Mouse (Mus musculus) liver, postnatal 0 days (tissue): ENCODE results near the gene Fam189a2. TPM values are rescaled to one million over a fixed set of nuclear protein-coding genes. Genes with fewer than 3 reads are reported as not detected.

Source experiments
- ATAC-seq: fragments of 200-750 bp; cut with Nextera tagmentation; 2 replicates; pipeline ENCODE4 v1.8.0; 2017; ENCODE audit warnings: mild to moderate bottlenecking, moderate library complexity
- DNase-seq: peaks from one replicate; pipeline ENCODE4 v3.0.0-alpha.2; 2016
- H3K27ac ChIP-seq: fragments of 300-500 bp; sonication (generic); 2 replicates; pipeline ENCODE4 v1.5.1; 2014; ENCODE audit warnings: antibody characterized with exemption, moderate library complexity, mild to moderate bottlenecking, low read depth
- H3K27me3 ChIP-seq: fragments of 300-500 bp; sonication (generic); 2 replicates; pipeline ENCODE4 v1.6.1; 2014; ENCODE audit warnings: low read length, control low read depth, mixed read lengths; ENCODE audit not compliant: insufficient read depth
- H3K36me3 ChIP-seq: fragments of 300-500 bp; sonication (generic); replicated peaks from 2 replicates; pipeline ENCODE4 v1.6.1; 2014; ENCODE audit warnings: mild to moderate bottlenecking, control low read depth, low read length, moderate library complexity, mixed read lengths; ENCODE audit not compliant: insufficient read depth
- H3K4me1 ChIP-seq: fragments of 300-500 bp; sonication (generic); 2 replicates; pipeline ENCODE4 v1.6.1; 2014; ENCODE audit warnings: antibody characterized with exemption, mild to moderate bottlenecking, control low read depth; ENCODE audit not compliant: insufficient read depth
- H3K4me2 ChIP-seq: fragments of 300-500 bp; sonication (generic); 2 replicates; pipeline ENCODE4 v1.6.1; 2014; ENCODE audit warnings: low read depth, mild to moderate bottlenecking, low read length, moderate library complexity, mixed read lengths
- H3K4me3 ChIP-seq: fragments of 300-500 bp; sonication (generic); 2 replicates; pipeline ENCODE4 v1.5.1; 2014; ENCODE audit warnings: low read depth, low read length
- H3K9ac ChIP-seq: fragments of 300-500 bp; sonication (generic); replicated peaks from 2 replicates; pipeline ENCODE4 v1.6.1; 2014; ENCODE audit warnings: mild to moderate bottlenecking, moderate library complexity
- H3K9me3 ChIP-seq: fragments of 300-500 bp; sonication (generic); 2 replicates; pipeline ENCODE4 v1.6.1; 2016; ENCODE audit warnings: mild to moderate bottlenecking, control low read depth, low read length, mixed read lengths
- CTCF ChIP-seq: sonication (generic); IDR thresholded peaks from 2 replicates; pipeline ENCODE4 v1.5.1; 2016; ENCODE audit warnings: antibody characterized with exemption, low read depth
- EP300 ChIP-seq: IDR thresholded peaks from 2 replicates; pipeline ENCODE4 v1.6.1; 2016; ENCODE audit warnings: antibody characterized with exemption, low read depth, mild to moderate bottlenecking
- WGBS: fragments of 180-500 bp; shearing (Covaris S2); extraction: QIAGEN DNeasy Blood & Tissue Kit; methylation state at CpG from one replicate; pipeline ENCODE4 v1.1.7; 2014; ENCODE audit not compliant: insufficient replicate concordance; 5-methylcytosine and 5-hydroxymethylcytosine counted together
- polyA plus RNA-seq: library from polyadenylated mRNA; unstranded; fragments of >200 nt; fragmentation: Nextera tagmentation; extraction: Ambion mirVana; gene quantifications from 2 replicates; pipeline ENCODE4 v1.2.1, GENCODE M21; 2015

Fam189a2 gene
- polyA plus RNA-seq, 1 experiment from 2014 or later, result 0.11 TPM

- no peak overlapping the region for H3K9ac ChIP-seq
- no peak overlapping the region for H3K4me3 ChIP-seq
- TF ChIP-seq EP300 (no peak), CTCF (no peak)
- no peaks in the 10 kb centered on the region for H3K27me3 ChIP-seq
- no peaks in the 10 kb centered on the region for H3K36me3 ChIP-seq
- H3K27ac ChIP-seq, result no peak overlapping the region
- no peak for ATAC-seq
- H3K4me2 ChIP-seq, result no peak overlapping the region
- 64% methylated on average over 17 of the region's 17 CpGs for WGBS
- no peaks in the 10 kb centered on the region for H3K9me3 ChIP-seq
- H3K4me1 ChIP-seq, result no peaks in the 10 kb centered on the region
- DNase-seq, result no peak
Measured at GRCm38 (mm10) chr19:23956299-23956975, 74.4 kb downstream of the Fam189a2 start.

- no peak overlapping the region for H3K4me3 ChIP-seq
- no peak overlapping the region for H3K4me2 ChIP-seq
- 83% methylated on average over 8 of the region's 8 CpGs for WGBS
- TF ChIP-seq EP300 (no peak), CTCF (no peak)
- H3K27ac ChIP-seq, result no peak overlapping the region
- no peaks in the 10 kb centered on the region for H3K4me1 ChIP-seq
- DNase-seq (no peak), ATAC-seq (no peak)
- no peaks in the 10 kb centered on the region for H3K27me3 ChIP-seq
- no peak overlapping the region for H3K9ac ChIP-seq
- H3K9me3 ChIP-seq, result no peaks in the 10 kb centered on the region
- no peaks in the 10 kb centered on the region for H3K36me3 ChIP-seq
Measured at GRCm38 (mm10) chr19:23955461-23955860, 75.4 kb downstream of the Fam189a2 start.

- H3K9ac ChIP-seq, result no peak overlapping the region
- DNase-seq, result no peak
- TF ChIP-seq CTCF (no peak), EP300 (no peak)
- WGBS, result 60% methylated on average over 12 of the region's 12 CpGs
- no peak for ATAC-seq
- H3K9me3 ChIP-seq, result no peaks in the 10 kb centered on the region
- no peak overlapping the region for H3K4me3 ChIP-seq
- H3K36me3 ChIP-seq, result no peaks in the 10 kb centered on the region
- H3K27me3 ChIP-seq, result no peaks in the 10 kb centered on the region
- no peak overlapping the region for H3K4me2 ChIP-seq
- H3K27ac ChIP-seq, result no peak overlapping the region
- no peaks in the 10 kb centered on the region for H3K4me1 ChIP-seq
Measured at GRCm38 (mm10) chr19:23948301-23949000, 82.4 kb downstream of the Fam189a2 start.

GRCm38 (mm10) chr19:23947871-23948270 is 82.9 kb downstream of the Fam189a2 start:
- Histone ChIP-seq H3K27me3 (no peaks in the 10 kb centered on the region), H3K36me3 (no peaks in the 10 kb centered on the region), H3K4me1 (no peaks in the 10 kb centered on the region), H3K4me3 (no peak overlapping the region), H3K9me3 (no peaks in the 10 kb centered on the region), H3K27ac (no peak overlapping the region), H3K9ac (no peak overlapping the region), H3K4me2 (no peak overlapping the region)
- 64% methylated on average over 4 of the region's 4 CpGs for WGBS
- no peak for ATAC-seq
- DNase-seq, result no peak
- TF ChIP-seq EP300 (no peak), CTCF (no peak)

- H3K4me2 ChIP-seq, result no peak overlapping the region
- H3K9ac ChIP-seq, result no peak overlapping the region
- no peak overlapping the region for H3K4me3 ChIP-seq
- TF ChIP-seq EP300 (no peak), CTCF (no peak)
- H3K27me3 ChIP-seq, result no peaks in the 10 kb centered on the region
- H3K36me3 ChIP-seq, result no peaks in the 10 kb centered on the region
- H3K27ac ChIP-seq, result no peak overlapping the region
- 82% methylated on average over 4 of the region's 4 CpGs for WGBS
- DNase-seq (no peak), ATAC-seq (no peak)
- no peaks in the 10 kb centered on the region for H3K4me1 ChIP-seq
- no peaks in the 10 kb centered on the region for H3K9me3 ChIP-seq
Measured at GRCm38 (mm10) chr19:23946751-23947150, 84.1 kb downstream of the Fam189a2 start.

GRCm38 (mm10) chr19:23946026-23946685 is 84.7 kb downstream of the Fam189a2 start:
- ATAC-seq (no peak), DNase-seq (no peak)
- Histone ChIP-seq H3K27me3 (no peaks in the 10 kb centered on the region), H3K4me1 (no peaks in the 10 kb centered on the region), H3K4me2 (no peak overlapping the region), H3K27ac (no peak overlapping the region), H3K4me3 (no peak overlapping the region), H3K9ac (no peak overlapping the region), H3K9me3 (no peaks in the 10 kb centered on the region), H3K36me3 (no peaks in the 10 kb centered on the region)
- WGBS, result 68% methylated on average over 6 of the region's 6 CpGs
- TF ChIP-seq CTCF, result no peak
- no peak for TF ChIP-seq EP300
